Mouse (Mus musculus): ENCODE results near the gene D5Ertd579e. TPM values are rescaled to one million over a fixed set of nuclear protein-coding genes. Genes with fewer than 3 reads are reported as not detected.

Gene D5Ertd579e
- total and polyA plus RNA-seq, 3 experiments = 13.7 to 29.4 (median 22.9) TPM

GRCm38 (mm10) chr5:36595115-36595514 is 100.7 kb downstream of the D5Ertd579e start:
- in situ Hi-C loops (cut with MboI; ENCODE audit: low pct_ligation_motif_present, low pct_unique_long_range_greater_than_20kb, low sequenced_read_pairs) = no loop called here
- H3K27ac ChIP-seq (ENCODE audit: insufficient read depth, low read depth) = no peak overlapping the region
- H3K4me3 ChIP-seq (replicated peaks in 1 of 3; ENCODE audit: low read depth in 2 of 3, low read length in 2 of 3, poor library complexity in 1 of 3) = no peak overlapping the region
- no peak for DNase-seq (ENCODE audit: extremely low read depth)
- no peaks in the 10 kb centered on the region for H3K27me3 ChIP-seq (replicated peaks)
- TF ChIP-seq JUN (IDR thresholded peaks at IDR 0.05; ENCODE audit: insufficient read depth, low read depth, low read length) = no peak
- TF ChIP-seq MAFK (IDR thresholded peaks at IDR 0.05; ENCODE audit: insufficient replicate concordance, low read length) = no peak
- no peak for TF ChIP-seq SIN3A (IDR thresholded peaks at IDR 0.05; ENCODE audit: low read length)
- TF ChIP-seq E2F4 (IDR thresholded peaks at IDR 0.05; ENCODE audit: insufficient replicate concordance, low read depth, low read length) = no peak
- TF ChIP-seq EP300 (IDR thresholded peaks at IDR 0.05; ENCODE audit: low read length) = no peak
- no peak for TF ChIP-seq ZNF384 (IDR thresholded peaks at IDR 0.05; ENCODE audit: low read depth, low read length)
- TF ChIP-seq RAD21 (IDR thresholded peaks at IDR 0.05; ENCODE audit: low read depth, low read length) = peak; percentile 9
- no peak for TF ChIP-seq ZC3H11A (IDR thresholded peaks at IDR 0.05; ENCODE audit: low read depth, low read length)
- TF ChIP-seq CHD2 (IDR thresholded peaks at IDR 0.05; ENCODE audit: low read length) = no peak
- TF ChIP-seq POLR2AphosphoS2 (IDR thresholded peaks at IDR 0.05; ENCODE audit: low read depth, low read length) = no peak
- TF ChIP-seq KAT2A (IDR thresholded peaks at IDR 0.05; ENCODE audit: insufficient replicate concordance, low read length) = no peak
- TF ChIP-seq MXI1 (IDR thresholded peaks at IDR 0.05; ENCODE audit: low read depth, low read length) = no peak
- TF ChIP-seq JUND (conservative IDR thresholded peaks at IDR 0.05; ENCODE audit: low read depth, low read length) = no peak
- peak; percentile 86; the same call in 1 of the 2 replicates for TF ChIP-seq ZMIZ1 (IDR thresholded peaks at IDR 0.05; ENCODE audit: low read depth, low read length)
- no peak for TF ChIP-seq TCF12 (IDR thresholded peaks at IDR 0.05; ENCODE audit: low read depth, low read length)
- peak in 1 of 2 experiments; percentile 34; a peak in 2 of 4 replicates for TF ChIP-seq CTCF (conservative IDR thresholded peaks at IDR 0.05 in 1 of 2, IDR thresholded peaks at IDR 0.05 in 1 of 2; ENCODE audit: low read depth in 2 of 2, low read length in 2 of 2)
- TF ChIP-seq CHD1 (IDR thresholded peaks at IDR 0.05; ENCODE audit: low read depth, low read length) = no peak
- TF ChIP-seq RCOR1 (conservative IDR thresholded peaks at IDR 0.05; ENCODE audit: low read depth, low read length) = no peak
- TF ChIP-seq MAZ (IDR thresholded peaks at IDR 0.05; ENCODE audit: low read depth, low read length) = no peak
- TF ChIP-seq BHLHE40 (IDR thresholded peaks at IDR 0.05; ENCODE audit: low read depth, low read length) = no peak
- peak; percentile 58; the same call in 1 of the 2 replicates for TF ChIP-seq POLR2A (IDR thresholded peaks at IDR 0.05; ENCODE audit: low read depth, low read length)
- no peak for TF ChIP-seq UBTF (IDR thresholded peaks at IDR 0.05; ENCODE audit: low read depth, low read length)
- TF ChIP-seq TBP (conservative IDR thresholded peaks at IDR 0.05; ENCODE audit: low read depth, low read length) = peak; percentile 90
- TF ChIP-seq NRF1 (IDR thresholded peaks at IDR 0.05; ENCODE audit: low read depth, low read length) = no peak
- no peak for TF ChIP-seq HCFC1 (IDR thresholded peaks at IDR 0.05; ENCODE audit: low read depth, low read length)
- TF ChIP-seq IRF4 (IDR thresholded peaks at IDR 0.05; ENCODE audit: low read depth, low read length) = no peak
- TF ChIP-seq GABPA (IDR thresholded peaks at IDR 0.05; ENCODE audit: insufficient replicate concordance, low read depth, low read length) = no peak
- no peak for TF ChIP-seq MAX (IDR thresholded peaks at IDR 0.05; ENCODE audit: low read length)
- TF ChIP-seq ETS1 (conservative IDR thresholded peaks at IDR 0.05; ENCODE audit: low read depth, low read length) = no peak
- H3K9me3 ChIP-seq (replicated peaks; ENCODE audit: low read length) = no peaks in the 10 kb centered on the region
- H3K9ac ChIP-seq (ENCODE audit: insufficient read depth, low read depth) = no peak overlapping the region
- dilution Hi-C loops (cut with MboI; ENCODE audit: extremely low pct_ligation_motif_present, extremely low pct_unique_long_range_greater_than_20kb, low sequenced_read_pairs) = no loop called here
- peaks cover 3 to 20% of the 10 kb centered on the region in 2 experiments for H3K36me3 ChIP-seq (replicated peaks in 1 of 2; ENCODE audit: control insufficient read depth in 1 of 2, insufficient read depth in 1 of 2, low read length in 1 of 2)
- H3K4me2 ChIP-seq (ENCODE audit: insufficient read depth, low read depth, poor library complexity, severe bottlenecking) = no peak overlapping the region
- peaks cover 7 to 27% of the 10 kb centered on the region in 2 experiments for H3K4me1 ChIP-seq (ENCODE audit: control insufficient read depth in 1 of 2, insufficient read depth in 2 of 2)
- no peaks in the 10 kb centered on the region for H3K79me2 ChIP-seq (replicated peaks; ENCODE audit: control insufficient read depth, extremely low read depth, insufficient read depth, poor library complexity, severe bottlenecking)

Measured in CH12.LX (cell line).